Mouse (Mus musculus) heart, embryonic 11.5 days (tissue): ENCODE measurements around the gene Gm20683. TPM values are rescaled to one million over a fixed set of nuclear protein-coding genes. Genes with fewer than 3 reads are reported as not detected.

Experiments used
- ATAC-seq: fragments of 200-750 bp; cut with Nextera tagmentation; replicated peaks from 2 replicates; pipeline ENCODE4 v1.8.0; 2017; ENCODE audit warnings: moderate library complexity; ENCODE audit not compliant: insufficient number of reproducible peaks, low FRiP score, low TSS enrichment
- H3K27ac ChIP-seq: fragments of 300-500 bp; sonication (generic); 2 replicates; pipeline ENCODE4 v1.5.1; 2014; ENCODE audit warnings: mild to moderate bottlenecking, low read depth, low read length
- H3K27me3 ChIP-seq: fragments of 300-500 bp; sonication (generic); 2 replicates; pipeline ENCODE4 v1.6.1; 2014; ENCODE audit warnings: mild to moderate bottlenecking, low read length, mixed read lengths; ENCODE audit not compliant: control insufficient read depth, insufficient read depth
- H3K36me3 ChIP-seq: fragments of 300-500 bp; sonication (generic); 2 replicates; pipeline ENCODE4 v1.6.1; 2014; ENCODE audit warnings: mild to moderate bottlenecking, low read length, moderate library complexity, mixed read lengths; ENCODE audit not compliant: control insufficient read depth, insufficient read depth
- H3K4me1 ChIP-seq: fragments of 300-500 bp; sonication (generic); 2 replicates; pipeline ENCODE4 v1.6.1; 2014; ENCODE audit warnings: low read length; ENCODE audit not compliant: control insufficient read depth, insufficient read depth
- H3K4me2 ChIP-seq: fragments of 300-500 bp; sonication (generic); 2 replicates; pipeline ENCODE4 v1.6.1; 2014; ENCODE audit warnings: mild to moderate bottlenecking, moderate library complexity
- H3K4me3 ChIP-seq: fragments of 300-500 bp; sonication (generic); 2 replicates; pipeline ENCODE4 v1.5.1; 2014; ENCODE audit warnings: low read depth, low read length
- H3K9ac ChIP-seq: fragments of 300-500 bp; sonication (generic); 2 replicates; pipeline ENCODE4 v1.6.1; 2014; ENCODE audit warnings: mild to moderate bottlenecking, low read depth, low read length, moderate library complexity
- H3K9me3 ChIP-seq: fragments of 300-500 bp; sonication (generic); replicated peaks from 2 replicates; pipeline ENCODE4 v1.6.1; 2016; ENCODE audit warnings: low read length; ENCODE audit not compliant: control insufficient read depth
- WGBS: fragments of 180-500 bp; shearing (Covaris S2); extraction: QIAGEN DNeasy Blood & Tissue Kit; methylation state at CpG from one replicate; pipeline ENCODE4 v1.1.7; 2014; ENCODE audit not compliant: insufficient replicate concordance; 5-methylcytosine and 5-hydroxymethylcytosine counted together
- polyA plus RNA-seq: library from polyadenylated mRNA; unstranded; fragments of >200 nt; fragmentation: Nextera tagmentation; extraction: Ambion mirVana; gene quantifications from 2 replicates; pipeline ENCODE4 v1.2.1, GENCODE M21; 2014

Gm20683 gene
- polyA plus RNA-seq, 1 experiment from 2014 or later, result 0.70 TPM

DNA sequence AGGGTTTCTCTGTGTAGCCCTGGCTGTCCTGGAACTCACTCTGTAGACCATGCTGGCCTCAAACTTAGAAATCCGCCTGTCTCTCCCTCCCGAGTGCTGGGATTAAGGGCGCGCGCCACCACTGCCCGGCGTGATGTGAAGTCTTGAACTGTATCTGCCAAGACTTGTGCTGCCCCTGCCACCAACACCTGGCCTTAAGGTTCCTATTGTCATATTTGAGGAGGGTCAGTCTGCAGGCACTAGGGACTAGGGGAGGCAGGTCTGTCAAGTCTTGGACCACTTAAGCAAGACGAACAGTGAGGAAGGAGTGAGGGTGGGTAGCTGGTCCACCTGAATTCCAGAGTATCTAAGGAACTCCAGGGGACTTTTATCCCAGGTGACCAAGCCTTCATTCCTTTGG, 27.9 kb upstream of the Gm20683 start:
- no peak overlapping the region for H3K4me3 ChIP-seq
- no peaks in the 10 kb centered on the region for H3K36me3 ChIP-seq
- peaks cover 13% of the 10 kb centered on the region for H3K4me1 ChIP-seq
- H3K9ac ChIP-seq, result no peak overlapping the region
- ATAC-seq, result no peak
- WGBS, result 85% methylated on average over 8 of the region's 8 CpGs
- no peaks in the 10 kb centered on the region for H3K9me3 ChIP-seq
- H3K4me2 ChIP-seq, result no peak overlapping the region
- H3K27me3 ChIP-seq, result no peaks in the 10 kb centered on the region
- no peak overlapping the region for H3K27ac ChIP-seq

DNA sequence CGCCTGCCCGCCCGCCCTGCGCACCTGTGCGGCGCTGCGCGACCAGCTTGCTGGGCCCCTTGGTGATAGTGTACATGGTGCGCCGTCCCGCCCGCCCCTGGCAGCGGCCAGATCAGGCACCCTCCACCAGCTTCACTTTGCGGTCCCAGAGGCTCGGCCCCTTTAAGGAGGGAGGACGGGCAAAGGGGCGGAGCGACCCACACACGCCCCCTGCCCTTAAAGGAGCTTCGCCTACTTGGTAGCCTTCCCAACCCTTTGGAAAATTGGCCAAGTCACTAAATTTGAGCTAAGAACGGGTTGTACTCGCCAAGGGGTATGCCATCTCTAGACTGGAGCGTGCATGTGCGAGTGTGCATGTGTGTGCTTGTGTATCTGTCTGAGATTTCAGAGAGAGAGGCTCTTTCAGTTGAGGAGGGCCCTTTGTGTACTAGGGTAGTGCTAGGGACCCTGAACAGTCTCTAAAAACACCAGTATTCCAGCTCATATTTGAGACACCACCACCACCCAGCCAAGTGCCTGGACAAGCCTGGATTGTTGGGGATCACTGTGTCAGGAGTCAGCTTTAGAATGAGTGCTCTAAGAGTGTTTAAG, 27.1 kb upstream of the Gm20683 start, which contains the start of gene Mcrip2:
Gene Mcrip2 (minus strand): TSS at position 164 of the 591 bp plus-strand sequence.
- Histone ChIP-seq H3K36me3 (no peaks in the 10 kb centered on the region), H3K27me3 (no peaks in the 10 kb centered on the region), H3K4me1 (peaks cover 8% of the 10 kb centered on the region), H3K9ac (peak within 1 kb of the TSS; percentile 93), H3K27ac (peak within 1 kb of the TSS; percentile 88), H3K9me3 (no peaks in the 10 kb centered on the region), H3K4me2 (peak within 1 kb of the TSS; percentile 94), H3K4me3 (peak within 1 kb of the TSS; percentile 98)
- peak; percentile 80; the same call in 1 of the 2 replicates for ATAC-seq
- WGBS, result 0% methylated on average over 24 of the region's 24 CpGs

DNA sequence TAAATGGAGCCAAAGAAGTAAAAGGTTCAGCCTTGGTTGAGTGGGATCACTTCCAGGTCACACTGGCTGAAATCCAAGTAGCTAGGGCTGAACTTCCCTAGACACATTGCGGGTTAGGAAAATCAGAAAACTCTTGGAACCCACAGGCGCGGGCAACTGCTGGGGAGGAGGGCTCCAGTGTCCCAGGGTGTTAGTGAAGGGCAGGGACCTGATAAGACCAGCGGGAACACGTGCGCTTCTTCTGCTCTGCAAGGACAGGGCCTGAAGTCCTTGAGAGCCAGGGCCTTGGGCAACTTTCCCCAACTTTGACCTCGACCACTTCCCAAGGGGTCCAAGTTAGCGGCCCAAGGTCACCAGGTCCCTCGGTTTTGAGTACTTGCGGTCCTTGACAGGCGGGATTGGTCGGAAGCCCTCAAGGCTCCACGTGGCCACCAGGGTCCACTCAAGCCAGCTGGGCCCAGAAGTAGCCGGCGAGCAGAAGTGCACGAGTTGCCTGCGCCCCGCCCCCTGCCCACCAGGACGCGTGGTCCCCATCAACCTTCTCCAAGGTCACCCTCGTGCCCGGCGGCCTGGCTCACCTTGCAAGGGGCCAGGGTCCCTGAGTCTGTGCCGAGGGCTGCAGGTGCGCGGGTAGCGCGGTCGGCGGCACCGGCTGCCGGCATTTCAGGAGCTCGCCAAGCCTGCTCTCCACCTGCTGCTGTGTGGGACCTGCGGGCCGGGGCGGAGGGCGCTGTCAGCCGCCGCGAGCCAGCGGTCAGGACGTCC, 26.5 kb upstream of the Gm20683 start:
- H3K4me1 ChIP-seq, result peaks cover 8% of the 10 kb centered on the region; the same call in 1 of the 2 replicates
- H3K9me3 ChIP-seq, result no peaks in the 10 kb centered on the region
- H3K27me3 ChIP-seq, result no peaks in the 10 kb centered on the region
- peak overlapping the region; percentile 93 for H3K9ac ChIP-seq
- peak overlapping the region; percentile 94 for H3K4me2 ChIP-seq
- under 1% methylated on average over 38 of the region's 42 CpGs for WGBS
- H3K36me3 ChIP-seq, result no peaks in the 10 kb centered on the region
- peak overlapping the region; percentile 98 for H3K4me3 ChIP-seq
- peak; percentile 36 for ATAC-seq
- H3K27ac ChIP-seq, result peak overlapping the region; percentile 88

DNA sequence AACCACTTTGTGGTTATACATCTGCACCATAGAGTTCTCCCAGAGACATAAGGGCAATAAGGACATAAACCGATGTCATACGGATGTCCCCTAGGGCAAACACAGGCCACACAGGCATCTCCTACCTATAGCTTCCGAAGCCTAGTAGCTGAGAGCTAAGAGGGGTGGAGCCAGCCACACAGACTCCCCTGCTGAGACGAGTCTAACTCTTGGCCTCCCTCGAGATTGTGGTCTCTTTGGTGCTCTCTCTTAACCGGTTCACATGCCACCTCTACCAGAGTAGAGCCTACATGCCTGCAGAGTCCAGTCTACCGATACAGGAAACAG, 25.9 kb upstream of the Gm20683 start:
- Histone ChIP-seq H3K4me2 (peak overlapping the region; percentile 94), H3K4me1 (peaks cover 8% of the 10 kb centered on the region; the same call in 1 of the 2 replicates), H3K4me3 (peak overlapping the region; percentile 98), H3K9ac (peak overlapping the region; percentile 93), H3K27ac (peak overlapping the region; percentile 88; the same call in 1 of the 2 replicates), H3K9me3 (no peaks in the 10 kb centered on the region), H3K36me3 (no peaks in the 10 kb centered on the region), H3K27me3 (no peaks in the 10 kb centered on the region)
- WGBS, result 11% methylated on average over 7 of the region's 7 CpGs
- ATAC-seq, result no peak

DNA sequence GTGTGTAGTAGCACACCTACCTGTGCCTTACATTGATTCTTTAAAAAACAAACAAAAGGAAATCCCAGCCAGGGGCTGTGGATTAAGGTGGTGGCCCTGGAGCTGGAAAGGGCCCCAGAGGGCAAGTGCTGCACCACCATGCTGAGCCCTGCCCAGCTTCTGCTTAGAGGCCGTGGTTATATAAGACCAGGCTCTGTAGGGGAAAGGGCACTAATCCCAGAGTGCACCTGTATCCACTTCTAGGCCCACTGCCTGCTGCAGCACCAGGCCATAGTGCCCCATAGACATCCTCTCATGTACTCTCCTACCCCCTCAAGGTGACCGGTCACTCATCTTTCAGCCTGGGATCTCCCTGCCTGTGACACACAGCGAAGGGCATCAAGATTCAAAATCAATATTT, 24.6 kb upstream of the Gm20683 start:
- ATAC-seq, result no peak
- no peaks in the 10 kb centered on the region for H3K9me3 ChIP-seq
- H3K4me1 ChIP-seq, result peaks cover 12% of the 10 kb centered on the region; the same call in 1 of the 2 replicates
- no peak overlapping the region for H3K27ac ChIP-seq
- 88% methylated on average over 3 of the region's 3 CpGs for WGBS
- no peaks in the 10 kb centered on the region for H3K36me3 ChIP-seq
- no peak overlapping the region; the same call in 1 of the 2 replicates for H3K9ac ChIP-seq
- H3K27me3 ChIP-seq, result no peaks in the 10 kb centered on the region
- no peak overlapping the region for H3K4me3 ChIP-seq
- no peak overlapping the region; the same call in 1 of the 2 replicates for H3K4me2 ChIP-seq

DNA sequence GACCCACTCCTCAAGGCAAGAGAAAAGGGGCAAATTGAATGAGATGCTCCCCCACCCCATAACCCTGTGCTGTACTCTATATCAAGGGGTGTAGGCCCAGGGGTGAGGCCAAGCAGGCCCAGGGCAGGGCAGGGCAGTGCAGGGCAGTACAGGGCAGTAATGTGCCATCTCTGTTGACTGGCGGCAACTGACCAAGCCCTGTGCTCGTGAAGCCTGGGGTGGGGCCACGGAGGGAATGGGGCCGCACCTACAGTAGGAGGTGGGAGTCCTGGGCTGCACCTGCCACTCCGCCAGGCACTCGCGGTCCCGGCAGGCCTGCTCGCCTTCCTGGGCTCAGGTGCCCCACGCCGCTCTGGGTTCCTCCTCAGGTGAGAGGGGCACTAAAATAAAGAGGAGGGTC, 23.7 kb upstream of the Gm20683 start:
- H3K27me3 ChIP-seq, result no peaks in the 10 kb centered on the region
- no peak overlapping the region for H3K27ac ChIP-seq
- no peak overlapping the region for H3K9ac ChIP-seq
- no peaks in the 10 kb centered on the region for H3K36me3 ChIP-seq
- H3K4me1 ChIP-seq, result peaks cover 12% of the 10 kb centered on the region; the same call in 1 of the 2 replicates
- H3K4me2 ChIP-seq, result no peak overlapping the region
- ATAC-seq, result no peak
- H3K4me3 ChIP-seq, result no peak overlapping the region
- WGBS, result 86% methylated on average over 11 of the region's 11 CpGs
- no peaks in the 10 kb centered on the region for H3K9me3 ChIP-seq

DNA sequence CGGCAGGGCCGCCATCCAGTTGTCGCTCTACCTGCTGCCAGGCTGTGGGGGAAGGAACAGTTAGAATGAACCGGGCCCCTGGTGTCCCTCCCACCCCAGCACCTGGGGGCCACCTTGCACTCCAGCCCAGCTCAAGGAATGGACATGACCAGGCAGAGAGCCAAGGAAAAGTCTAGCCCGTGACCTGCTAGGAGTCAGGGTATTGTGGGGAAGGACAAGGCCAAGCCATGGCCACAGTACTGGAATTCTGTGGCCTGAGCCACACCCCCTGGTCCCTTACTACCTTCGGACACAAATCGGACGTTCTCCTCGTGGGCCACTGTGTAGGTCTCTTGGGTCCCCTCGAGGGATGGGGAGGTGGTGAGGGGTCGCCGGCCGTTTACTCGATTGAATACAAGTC, 22.7 kb upstream of the Gm20683 start:
- Histone ChIP-seq H3K4me3 (no peak overlapping the region), H3K27ac (no peak overlapping the region), H3K9me3 (no peaks in the 10 kb centered on the region), H3K9ac (no peak overlapping the region), H3K4me1 (peaks cover 12% of the 10 kb centered on the region; the same call in 1 of the 2 replicates), H3K36me3 (no peaks in the 10 kb centered on the region), H3K4me2 (no peak overlapping the region), H3K27me3 (no peaks in the 10 kb centered on the region)
- 88% methylated on average over 14 of the region's 14 CpGs for WGBS
- no peak for ATAC-seq

DNA sequence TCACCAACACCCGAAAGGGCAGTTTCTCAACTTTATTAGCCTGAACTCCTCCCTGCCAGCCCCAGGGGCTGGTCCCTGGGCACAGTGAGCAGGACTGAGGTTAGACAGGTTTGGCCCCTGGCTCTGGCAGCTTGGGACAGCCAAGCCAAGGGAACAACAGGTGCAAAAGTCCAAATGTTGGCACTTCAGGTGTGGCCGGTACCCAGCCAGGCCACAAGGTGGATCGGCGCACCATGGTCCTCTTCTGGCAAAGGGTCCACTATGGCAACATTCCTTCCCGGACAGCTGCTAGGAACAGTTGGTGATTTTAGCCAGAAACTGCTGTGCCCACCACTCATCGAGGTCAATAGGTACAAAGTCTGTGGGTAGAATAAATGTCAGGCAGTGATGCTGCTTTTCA, 22.1 kb upstream of the Gm20683 start:
- Histone ChIP-seq H3K4me3 (no peak overlapping the region), H3K9me3 (no peaks in the 10 kb centered on the region), H3K27me3 (no peaks in the 10 kb centered on the region), H3K36me3 (no peaks in the 10 kb centered on the region), H3K4me2 (no peak overlapping the region), H3K9ac (no peak overlapping the region), H3K4me1 (peaks cover 12% of the 10 kb centered on the region; the same call in 1 of the 2 replicates), H3K27ac (no peak overlapping the region)
- WGBS, result 91% methylated on average over 6 of the region's 6 CpGs
- no peak for ATAC-seq
